Mouse (Mus musculus) bone marrow macrophage, adult 2 months (primary cell): ENCODE measurements around the gene Cep104. TPM values are rescaled to one million over a fixed set of nuclear protein-coding genes. Genes with fewer than 3 reads are reported as not detected.

Experiments used
- H3K27ac ChIP-seq: 2 replicates; pipeline ENCODE4 v1.5.1; 2012; ENCODE audit warnings: low read depth, low read length; ENCODE audit not compliant: insufficient read depth
- H3K4me1 ChIP-seq: 2 replicates; pipeline ENCODE4 v1.6.1; 2012; ENCODE audit warnings: low read length; ENCODE audit not compliant: control insufficient read depth, insufficient read depth
- H3K4me3 ChIP-seq: 2 replicates; pipeline ENCODE4 v1.5.1; 2012; ENCODE audit warnings: mild to moderate bottlenecking, low read length, moderate library complexity; ENCODE audit not compliant: insufficient read depth
- CTCF ChIP-seq: IDR thresholded peaks from 2 replicates; pipeline ENCODE4 v1.5.1; 2012; ENCODE audit warnings: low read depth, mild to moderate bottlenecking, low read length, moderate library complexity
- POLR2A ChIP-seq: IDR thresholded peaks from 2 replicates; pipeline ENCODE4 v1.6.1; 2012; ENCODE audit warnings: mild to moderate bottlenecking, low read depth, low read length, borderline replicate concordance
- polyA plus RNA-seq: library from polyadenylated mRNA; stranded (reverse); fragments of >200 nt; gene quantifications from 2 replicates; pipeline ENCODE4 v1.2.4, GENCODE M21; 2012; ENCODE audit not compliant: missing spikeins, insufficient read depth, insufficient read length

Cep104 gene
- polyA plus RNA-seq, 1 experiment, result 9.3 TPM

DNA sequence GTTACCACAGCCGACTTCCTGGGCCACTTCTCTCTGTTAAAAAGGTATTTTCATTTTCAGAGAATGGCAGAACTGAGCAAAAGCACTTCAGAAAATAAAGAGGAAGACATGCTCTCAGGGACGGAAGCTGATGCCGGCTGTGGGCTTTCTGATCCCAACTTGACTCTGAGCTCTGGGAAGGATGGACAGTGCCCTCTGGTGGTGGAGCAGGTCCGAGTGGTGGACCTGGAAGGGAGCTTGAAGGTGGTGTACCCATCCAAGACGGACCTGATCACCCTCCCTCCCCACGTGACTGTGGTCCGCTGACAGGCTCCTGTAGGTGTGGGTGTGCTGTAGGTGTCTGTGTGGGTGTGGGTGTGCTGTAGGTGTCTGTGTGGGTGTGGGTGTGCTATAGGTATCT is 44.6 kb downstream of the Cep104 start:
- Histone ChIP-seq H3K4me1 (0 out of 2 replicates have a peak, but pooled peaks cover 4% of the 10 kb centered on the region), H3K4me3 (no peak overlapping the region), H3K27ac (no peak overlapping the region)
- no peak for TF ChIP-seq POLR2A
- peak; percentile 55 for TF ChIP-seq CTCF

DNA sequence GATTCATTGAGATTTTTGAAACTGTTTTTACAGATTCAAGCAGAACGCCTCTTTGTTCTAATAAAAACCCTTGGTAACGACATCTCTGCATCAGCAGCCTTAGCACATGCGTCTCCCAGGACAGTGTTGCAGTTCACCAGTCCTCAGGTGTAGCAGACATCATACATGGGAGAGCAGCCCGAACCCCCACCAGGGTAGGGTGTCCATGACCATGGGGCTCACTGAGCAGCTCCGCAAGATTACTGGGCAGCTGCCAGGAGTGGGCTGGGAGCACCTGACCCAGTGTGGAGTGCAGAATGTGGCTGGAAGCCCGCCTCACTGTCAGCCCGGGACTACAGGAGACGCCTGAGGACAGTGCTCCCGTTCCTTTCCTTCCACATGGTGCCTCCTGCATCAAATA is 46.4 kb downstream of the Cep104 start:
- Histone ChIP-seq H3K4me3 (no peak overlapping the region), H3K27ac (no peak overlapping the region), H3K4me1 (0 out of 2 replicates have a peak, but pooled peaks cover 4% of the 10 kb centered on the region)
- TF ChIP-seq CTCF, result no peak
- TF ChIP-seq POLR2A, result no peak

DNA sequence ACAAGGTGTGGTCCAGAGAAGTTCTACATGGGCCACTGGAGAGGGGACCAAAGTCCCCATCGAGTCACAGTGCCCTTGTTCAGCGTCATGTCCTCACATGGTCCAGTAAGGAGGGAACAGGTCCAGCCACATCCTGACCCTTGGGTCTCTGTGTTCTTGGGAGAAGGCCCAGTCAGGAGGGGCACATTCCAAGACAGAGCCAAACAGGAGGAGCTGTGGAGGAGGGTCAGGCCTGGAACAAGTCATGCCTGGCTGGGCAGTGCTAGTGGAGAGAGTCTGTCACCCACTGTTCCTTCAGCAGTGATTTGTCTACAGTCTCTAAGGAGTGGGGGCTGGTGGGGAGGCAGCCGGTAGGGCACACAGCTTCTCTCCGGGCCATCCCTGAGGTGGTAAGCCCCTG is 47.4 kb downstream of the Cep104 start:
- Histone ChIP-seq H3K27ac (no peak overlapping the region), H3K4me1 (0 out of 2 replicates have a peak, but pooled peaks cover 4% of the 10 kb centered on the region), H3K4me3 (no peak overlapping the region)
- no peak for TF ChIP-seq CTCF
- no peak for TF ChIP-seq POLR2A

DNA sequence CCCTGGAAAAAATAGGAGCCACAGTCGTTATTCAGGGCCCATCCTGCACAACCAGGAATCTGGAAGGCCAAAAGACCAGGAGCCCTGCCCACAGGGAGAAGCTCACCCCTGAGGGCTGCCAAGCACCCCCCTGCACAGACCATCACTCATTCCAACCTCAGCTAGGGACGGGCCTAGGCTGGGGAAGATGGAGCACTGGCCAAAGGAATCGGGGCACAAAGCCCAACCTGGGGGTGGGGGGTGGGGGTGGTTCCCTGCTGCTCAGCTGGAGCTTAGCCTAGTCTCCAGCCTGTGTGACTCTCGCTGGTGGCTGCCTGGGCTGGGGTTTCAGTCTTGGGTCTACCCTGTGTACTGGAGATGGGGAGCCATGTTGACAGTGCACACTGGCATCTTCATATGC is 47.9 kb downstream of the Cep104 start:
- no peak overlapping the region for H3K4me3 ChIP-seq
- no peak overlapping the region for H3K27ac ChIP-seq
- no peak for TF ChIP-seq CTCF
- 0 out of 2 replicates have a peak, but pooled peaks cover 4% of the 10 kb centered on the region for H3K4me1 ChIP-seq

DNA sequence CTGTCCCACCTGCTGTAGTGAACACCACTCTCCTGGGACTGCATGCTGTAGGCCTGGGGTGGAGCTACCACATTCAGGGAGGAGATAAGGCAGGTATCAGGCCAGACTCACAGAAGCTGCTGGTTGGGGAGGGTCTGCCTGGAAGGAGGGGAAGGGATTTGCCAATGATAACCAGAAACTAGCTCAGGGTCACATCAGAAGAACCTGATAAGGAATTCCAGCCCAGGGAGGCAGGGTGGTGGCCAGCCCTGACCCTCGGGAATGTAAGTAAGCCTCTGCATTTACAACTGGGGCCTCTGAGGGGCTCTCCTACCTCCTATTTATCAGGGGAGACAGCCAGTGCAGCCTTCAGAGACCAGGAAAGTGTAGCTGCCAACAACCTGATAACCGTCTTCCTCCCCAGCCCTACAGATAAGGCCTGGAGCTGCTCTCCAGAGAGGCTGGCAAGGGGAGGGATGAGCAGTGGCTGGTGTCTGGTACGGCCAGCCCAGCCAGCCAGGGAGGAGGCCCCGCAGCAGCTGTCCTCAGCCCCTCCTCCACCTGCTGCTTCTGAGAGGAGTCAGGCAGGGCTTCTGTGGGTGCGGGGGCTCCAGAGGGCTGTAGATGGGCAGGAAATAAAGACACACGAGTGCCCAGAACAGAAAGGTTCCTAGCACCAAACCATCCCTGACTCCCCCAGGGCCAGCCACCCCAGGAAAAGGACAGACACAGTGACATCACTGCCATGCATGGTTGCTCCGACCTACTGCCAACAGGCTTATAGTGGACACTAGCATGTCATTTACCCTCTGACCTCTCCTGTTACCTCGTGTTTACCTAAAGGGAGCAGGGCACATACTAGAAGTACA is 49.0 kb downstream of the Cep104 start:
- no peak for TF ChIP-seq POLR2A
- TF ChIP-seq CTCF, result no peak
- no peak overlapping the region for H3K27ac ChIP-seq
- H3K4me3 ChIP-seq, result no peak overlapping the region
- H3K4me1 ChIP-seq, result 0 out of 2 replicates have a peak, but pooled peaks cover 3% of the 10 kb centered on the region

DNA sequence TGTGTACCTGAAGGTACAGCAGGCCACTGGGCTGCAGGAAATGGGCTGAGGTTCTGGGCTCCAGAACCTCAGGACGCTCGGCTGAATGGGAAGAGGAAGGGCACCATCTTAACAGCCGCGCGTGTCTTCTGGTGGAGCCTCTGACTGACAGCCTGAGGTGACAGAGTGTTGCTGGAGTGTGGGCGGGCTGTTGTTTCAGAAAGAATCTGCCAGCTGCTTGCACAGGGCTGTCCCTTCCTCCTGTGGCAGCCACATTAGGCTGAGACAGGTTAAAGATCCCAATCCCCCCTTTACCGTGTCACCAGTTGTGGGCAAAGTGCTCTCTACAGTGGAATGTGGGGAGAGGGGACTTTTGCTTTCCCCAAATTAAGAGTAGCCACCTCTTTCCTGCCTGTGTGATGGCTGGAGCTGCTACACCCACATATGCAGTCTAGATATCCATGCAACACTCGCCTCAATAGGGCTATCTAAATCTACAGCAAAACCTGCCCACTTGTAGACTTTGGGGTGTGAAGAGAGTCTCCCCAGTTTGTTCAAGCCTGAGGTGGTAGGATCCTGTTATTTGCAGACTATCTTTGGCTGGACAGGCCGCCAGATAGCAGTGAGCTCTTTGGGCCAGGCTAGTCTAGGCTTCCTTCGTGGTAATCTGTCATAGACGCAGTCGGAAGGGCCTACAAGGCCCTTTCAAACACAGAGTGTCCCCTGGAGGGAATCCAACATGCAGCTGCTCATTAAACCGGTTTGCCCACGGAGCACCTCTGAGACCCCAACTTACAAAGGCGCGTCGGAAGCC is 49.9 kb downstream of the Cep104 start:
- Histone ChIP-seq H3K27ac (no peak overlapping the region), H3K4me1 (no peaks in the 10 kb centered on the region), H3K4me3 (no peak overlapping the region)
- no peak for TF ChIP-seq CTCF
- no peak for TF ChIP-seq POLR2A

DNA sequence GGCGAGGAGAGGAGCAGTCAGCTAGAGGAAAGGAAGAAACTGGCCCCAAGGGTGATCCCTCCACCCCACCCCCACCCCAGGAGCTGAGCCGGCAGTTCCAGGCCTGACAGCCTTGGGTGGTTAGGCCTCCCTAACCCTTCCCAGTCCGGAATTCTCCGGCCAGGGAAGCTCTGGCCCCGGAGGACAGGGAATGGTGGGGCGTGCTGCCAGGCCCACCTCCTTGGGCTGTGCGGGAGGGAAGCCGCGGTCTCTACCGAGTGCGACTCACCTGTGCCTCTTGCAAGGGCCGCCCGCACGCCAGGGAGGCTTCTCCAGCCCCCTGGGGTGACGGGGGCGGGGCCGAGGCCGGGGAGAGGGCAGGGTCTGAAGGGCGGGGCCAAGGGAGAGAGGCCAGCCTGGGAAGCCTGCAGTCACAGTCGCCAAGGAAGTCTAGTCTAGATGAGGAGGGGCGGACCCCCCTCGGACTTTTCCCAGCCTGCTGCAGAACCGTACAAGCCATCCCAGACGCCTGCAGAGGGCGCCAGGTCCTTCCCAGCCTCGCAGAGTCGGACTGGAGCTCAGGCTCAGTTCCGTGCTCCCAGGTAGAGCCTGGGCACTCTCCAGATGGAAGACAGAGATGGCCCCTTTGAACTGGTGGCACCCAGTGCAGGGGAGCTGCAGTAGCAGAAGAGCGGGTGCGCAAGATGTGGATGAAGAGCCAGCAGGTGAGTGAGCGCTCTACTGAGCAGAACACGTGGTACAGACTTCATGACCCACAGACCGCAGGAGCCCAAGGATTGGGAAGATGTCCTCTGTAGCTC is 50.8 kb downstream of the Cep104 start, which contains the start of gene Smim1:
TSS of gene Smim1 (minus strand) at position 590 of the 800 bp plus-strand sequence.
- no peaks in the 10 kb centered on the region for H3K4me1 ChIP-seq
- H3K4me3 ChIP-seq, result peak within 1 kb of the TSS; percentile 25
- no peak within 1 kb of the TSS for H3K27ac ChIP-seq
- TF ChIP-seq POLR2A, result no peak
- TF ChIP-seq CTCF, result 0 out of 2 replicates have a peak, but pooled peaks have one; percentile 12

DNA sequence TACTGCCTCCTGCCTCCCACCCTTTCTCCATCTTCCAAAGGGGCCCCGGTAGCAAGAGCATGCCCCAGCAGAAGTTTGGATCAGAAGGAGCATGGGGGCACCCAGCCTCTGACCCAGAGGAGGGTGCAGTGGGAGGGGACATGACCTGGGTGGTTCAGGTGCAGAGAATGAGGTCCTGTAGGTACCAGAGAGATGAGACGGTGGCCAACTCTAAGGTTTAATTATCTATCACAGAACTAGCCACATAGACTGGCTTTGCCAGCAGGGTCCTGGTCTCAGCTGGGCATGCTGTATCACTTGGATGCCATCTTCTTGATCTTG is 51.4 kb downstream of the Cep104 start:
- Histone ChIP-seq H3K4me1 (no peaks in the 10 kb centered on the region), H3K27ac (no peak overlapping the region), H3K4me3 (no peak overlapping the region)
- TF ChIP-seq POLR2A (no peak), CTCF (no peak)

DNA sequence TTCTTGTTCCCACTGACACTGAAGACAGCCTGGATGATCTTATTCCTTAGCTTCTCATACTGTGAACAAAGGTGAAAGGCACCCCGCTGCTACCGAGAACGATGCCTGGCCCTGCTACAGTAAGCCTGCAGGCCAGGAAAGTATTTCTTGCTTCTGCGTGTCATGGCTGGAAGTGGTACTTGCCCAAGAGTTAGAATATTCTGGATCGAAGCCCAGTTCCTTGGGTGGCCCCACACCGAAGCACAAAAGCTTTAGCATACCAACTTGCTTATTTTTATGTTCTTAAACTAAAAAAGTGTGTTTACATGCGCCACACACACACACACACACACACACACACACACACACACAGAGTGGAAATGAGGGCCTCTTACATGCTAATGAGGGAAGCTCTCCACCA is 53.1 kb downstream of the Cep104 start:
- H3K4me1 ChIP-seq, result no peaks in the 10 kb centered on the region
- H3K4me3 ChIP-seq, result no peak overlapping the region
- H3K27ac ChIP-seq, result no peak overlapping the region
- TF ChIP-seq POLR2A (no peak), CTCF (no peak)
